In the genomic region with DNA sequence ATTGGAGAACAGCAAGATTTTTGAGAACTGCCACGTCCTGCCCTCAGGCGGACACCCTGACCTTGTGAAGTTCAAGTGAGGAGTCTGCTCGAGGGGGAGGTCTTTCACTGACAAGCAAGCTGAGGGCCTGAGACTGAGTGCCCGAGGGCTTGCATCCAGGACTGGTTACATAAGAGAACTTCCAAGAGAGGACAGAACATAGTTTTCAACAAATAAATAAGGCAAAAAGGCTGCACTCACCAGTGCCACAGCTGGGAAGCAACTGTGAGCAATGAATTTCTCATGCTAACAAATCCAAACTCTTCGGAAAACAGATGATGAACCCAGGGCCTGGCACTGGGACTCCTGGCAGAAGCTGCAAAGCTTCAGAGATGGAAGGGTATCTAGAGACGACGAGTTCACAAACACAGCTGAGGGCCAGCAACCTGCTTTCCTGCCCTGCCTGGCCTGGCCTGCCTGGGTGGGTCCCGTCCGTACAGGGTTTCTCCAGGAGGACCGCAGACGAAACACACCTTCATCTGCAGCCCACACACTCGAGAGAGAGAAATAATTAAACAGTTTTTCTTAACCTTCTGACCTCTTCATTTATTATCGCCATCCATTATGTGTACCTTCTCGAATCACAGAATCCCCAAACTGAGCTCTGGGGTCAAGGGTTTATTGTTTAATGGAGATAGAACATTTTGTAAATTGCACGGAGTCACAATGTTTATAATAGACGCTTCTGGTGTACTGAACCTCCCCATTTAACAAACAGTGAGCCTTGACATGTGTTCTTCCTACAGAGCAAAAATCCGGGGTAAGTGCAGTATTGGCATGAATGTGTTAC, we compare ENCODE assay signal across 12 mouse cellular contexts.
DNase-seq lines count a peak whose midpoint lies in the region; ATAC-seq lines count a peak whose summit lies in the region.
"Had no signal": no experiment of that assay in that cellular context is flagged by ENCODE, and none has a peak within 500 bp of the region (broad histone marks: within the 10 kb centered on the region; RNA-seq: fewer than 3 reads in every experiment).

No protein-coding gene starts in this region.

- H3K9ac ChIP-seq in heart, embryonic 11.5 days (ENCODE audit: low read depth, low read length) = no peak overlapping the region
- H3K9ac ChIP-seq: limb, embryonic 12.5 days had no signal

- no peak overlapping the region for H3K4me3 ChIP-seq in heart, embryonic 11.5 days (ENCODE audit: low read depth, low read length)
- H3K4me3 ChIP-seq in forebrain, embryonic 10.5 days = no peak overlapping the region
- H3K4me3 ChIP-seq: limb, embryonic 12.5 days had no signal

- no peak overlapping the region for H3K4me2 ChIP-seq in heart, embryonic 11.5 days
- H3K4me2 ChIP-seq: limb, embryonic 12.5 days had no signal

- no peaks in the 10 kb centered on the region for H3K36me3 ChIP-seq in heart, embryonic 11.5 days (ENCODE audit: control insufficient read depth, insufficient read depth, low read length)
- no peaks in the 10 kb centered on the region for H3K36me3 ChIP-seq in forebrain, embryonic 10.5 days (replicated peaks)
- H3K36me3 ChIP-seq: limb, embryonic 12.5 days had no signal

- 59% methylated on average over 17 of the region's 17 CpGs for WGBS in heart, embryonic 11.5 days (ENCODE audit: insufficient replicate concordance)
- 82% methylated on average over 17 of the region's 17 CpGs for WGBS in forebrain, embryonic 10.5 days

- H3K27ac ChIP-seq in heart, embryonic 11.5 days (ENCODE audit: low read depth, low read length) = no peak overlapping the region
- H3K27ac ChIP-seq in forebrain, embryonic 10.5 days = no peak overlapping the region
- H3K27ac ChIP-seq: limb, embryonic 12.5 days had no signal

- ATAC-seq in heart, embryonic 11.5 days (replicated peaks; ENCODE audit: insufficient number of reproducible peaks, low FRiP score, low TSS enrichment) = no peak
- ATAC-seq: CD4-positive, CD25-positive, alpha-beta regulatory T cell, adult 4 months; forebrain, embryonic 16.5 days had no signal

- no peaks in the 10 kb centered on the region for H3K9me3 ChIP-seq in heart, embryonic 11.5 days (replicated peaks; ENCODE audit: control insufficient read depth, low read length)
- no peaks in the 10 kb centered on the region for H3K9me3 ChIP-seq in forebrain, embryonic 10.5 days
- H3K9me3 ChIP-seq: limb, embryonic 12.5 days had no signal

- peaks cover 4% of the 10 kb centered on the region; the same call in 1 of the 2 replicates for H3K4me1 ChIP-seq in heart, embryonic 11.5 days (ENCODE audit: control insufficient read depth, insufficient read depth, low read length)
- H3K4me1 ChIP-seq in forebrain, embryonic 10.5 days = 0 out of 2 replicates have a peak, but pooled peaks cover 4% of the 10 kb centered on the region

- H3K27me3 ChIP-seq in heart, embryonic 11.5 days (ENCODE audit: control insufficient read depth, insufficient read depth, low read length) = no peaks in the 10 kb centered on the region
- H3K27me3 ChIP-seq in forebrain, embryonic 10.5 days (ENCODE audit: poor library complexity, severe bottlenecking) = no peaks in the 10 kb centered on the region

- DNase-seq in heart, adult 11 months = peak; percentile 98
- DNase-seq in gastrocnemius, adult 8-10 months (ENCODE audit: low spot score in 2 of 2) = peak; percentile 23 to 68
- DNase-seq in kidney, adult 9 months = peak; percentile 68
- DNase-seq in lung, postnatal 4 days = peak; percentile 25 to 74
- no peak for DNase-seq in layer of hippocampus, postnatal 25 days (ENCODE audit: extremely low spot score in 1 of 2, low spot score in 1 of 2)
- no peak for DNase-seq in forebrain, embryonic 10.5 days (ENCODE audit: extremely low spot score, low spot score)
- DNase-seq in cerebellum, adult 11 months = no peak
- DNase-seq: cerebellum, postnatal 10 days had no signal

Comparison
In these comparisons a context has a peak if more than half of its experiments do, and no peak if none do; other contexts are left out.
1. DNase-seq: peak in heart, adult 11 months (single experiment), gastrocnemius, adult 8-10 months (2 of 2), kidney, adult 9 months (single experiment) and lung, postnatal 4 days (2 of 2); none in layer of hippocampus, postnatal 25 days (0 of 2), forebrain, embryonic 10.5 days (single experiment) and cerebellum, adult 11 months (single experiment).